Mouse (Mus musculus) hindbrain, embryonic 14.5 days (tissue): Measurements from ENCODE around the gene Lamp1. TPM values are rescaled to one million over a fixed set of nuclear protein-coding genes. Genes with fewer than 3 reads are reported as not detected.

Experiments used
- ATAC-seq: fragments of 200-750 bp; cut with Nextera tagmentation; 2 replicates; pipeline ENCODE4 v1.8.0; 2017; ENCODE audit warnings: moderate number of reproducible peaks, mild to moderate bottlenecking, moderate TSS enrichment, moderate library complexity; ENCODE audit not compliant: low FRiP score
- DNase-seq: peaks from one replicate; pipeline ENCODE4 v3.0.0-alpha.2; 2015; ENCODE audit warnings: low spot score
- H3K27ac ChIP-seq: fragments of 300-500 bp; sonication (generic); 2 replicates; pipeline ENCODE4 v1.5.1; 2014; ENCODE audit warnings: mild to moderate bottlenecking, moderate library complexity
- H3K27me3 ChIP-seq: fragments of 300-500 bp; sonication (generic); 2 replicates; pipeline ENCODE4 v1.6.1; 2014; ENCODE audit warnings: mild to moderate bottlenecking, low read length, mixed read lengths; ENCODE audit not compliant: control insufficient read depth, insufficient read depth
- H3K36me3 ChIP-seq: fragments of 300-500 bp; sonication (generic); replicated peaks from 2 replicates; pipeline ENCODE4 v1.6.1; 2014; ENCODE audit not compliant: control insufficient read depth, insufficient read depth
- H3K4me1 ChIP-seq: fragments of 300-500 bp; sonication (generic); replicated peaks from 2 replicates; pipeline ENCODE4 v1.6.1; 2014; ENCODE audit warnings: antibody characterized with exemption, low read length, mixed read lengths; ENCODE audit not compliant: control insufficient read depth, insufficient read depth
- H3K4me2 ChIP-seq: fragments of 300-500 bp; sonication (generic); replicated peaks from 2 replicates; pipeline ENCODE4 v1.6.1; 2014; ENCODE audit warnings: mild to moderate bottlenecking, moderate library complexity
- H3K4me3 ChIP-seq: fragments of 300-500 bp; sonication (generic); replicated peaks from 2 replicates; pipeline ENCODE4 v1.5.1; 2014; ENCODE audit warnings: mild to moderate bottlenecking, low read length
- H3K9ac ChIP-seq: fragments of 300-500 bp; sonication (generic); 2 replicates; pipeline ENCODE4 v1.6.1; 2014
- H3K9me3 ChIP-seq: fragments of 300-500 bp; sonication (generic); 2 replicates; pipeline ENCODE4 v1.6.1; 2016; ENCODE audit warnings: low read length; ENCODE audit not compliant: control insufficient read depth
- WGBS: fragments of 180-500 bp; shearing (Covaris S2); extraction: QIAGEN DNeasy Blood & Tissue Kit; methylation state at CpG from one replicate; pipeline ENCODE4 v1.1.7; 2014; 5-methylcytosine and 5-hydroxymethylcytosine counted together
- polyA plus RNA-seq: library from polyadenylated mRNA; unstranded; fragments of >200 nt; fragmentation: Nextera tagmentation; extraction: Ambion mirVana; gene quantifications from 2 replicates; pipeline ENCODE4 v1.2.1, GENCODE M21; 2014

Gene Lamp1
- polyA plus RNA-seq, 1 experiment from 2014 or later = 331 TPM

DNA sequence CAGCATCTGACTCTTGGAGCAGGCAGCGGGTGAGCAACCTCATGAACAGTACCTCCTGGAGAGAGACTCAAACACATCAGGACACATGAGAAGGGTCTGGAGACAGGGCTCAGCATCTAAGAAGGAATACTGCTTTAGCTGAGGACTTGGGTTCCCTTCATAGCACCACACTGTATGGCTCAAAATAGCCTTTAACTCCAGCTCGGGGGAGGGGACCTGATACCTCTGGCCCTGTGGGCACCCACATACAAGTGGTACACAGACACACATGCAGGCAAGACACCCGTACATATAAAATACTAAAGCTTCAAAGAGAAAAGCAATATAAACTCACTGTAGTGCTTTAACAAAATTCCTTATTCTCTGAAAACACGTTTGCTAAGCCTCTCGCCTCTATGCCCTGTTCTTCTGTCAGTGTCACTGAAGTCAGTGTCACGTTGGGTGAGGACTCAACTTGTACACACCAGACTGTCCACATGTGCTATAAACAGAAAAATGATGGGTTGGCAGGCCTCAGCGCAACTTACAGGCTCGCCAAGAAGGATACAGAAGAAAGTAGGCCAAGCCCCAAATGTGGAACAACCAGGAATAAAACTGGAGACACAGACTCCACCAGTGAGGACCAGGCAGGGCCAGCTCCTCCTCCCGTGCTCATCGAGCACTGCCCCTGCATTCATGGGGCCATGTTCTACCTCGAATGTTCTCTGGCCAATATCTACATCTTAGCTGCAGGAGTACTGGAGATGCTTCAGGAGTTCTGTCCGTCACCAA is 2.4 kb upstream of the Lamp1 start:
- H3K4me1 ChIP-seq = peaks cover 15% of the 10 kb centered on the region
- H3K9me3 ChIP-seq = no peaks in the 10 kb centered on the region
- no peak overlapping the region for H3K4me2 ChIP-seq
- no peaks in the 10 kb centered on the region for H3K27me3 ChIP-seq
- no peak overlapping the region for H3K27ac ChIP-seq
- no peaks in the 10 kb centered on the region for H3K36me3 ChIP-seq
- 77% methylated on average over 12 of the region's 12 CpGs for WGBS
- no peak overlapping the region for H3K4me3 ChIP-seq
- DNase-seq = no peak
- H3K9ac ChIP-seq = no peak overlapping the region
- ATAC-seq = no peak

DNA sequence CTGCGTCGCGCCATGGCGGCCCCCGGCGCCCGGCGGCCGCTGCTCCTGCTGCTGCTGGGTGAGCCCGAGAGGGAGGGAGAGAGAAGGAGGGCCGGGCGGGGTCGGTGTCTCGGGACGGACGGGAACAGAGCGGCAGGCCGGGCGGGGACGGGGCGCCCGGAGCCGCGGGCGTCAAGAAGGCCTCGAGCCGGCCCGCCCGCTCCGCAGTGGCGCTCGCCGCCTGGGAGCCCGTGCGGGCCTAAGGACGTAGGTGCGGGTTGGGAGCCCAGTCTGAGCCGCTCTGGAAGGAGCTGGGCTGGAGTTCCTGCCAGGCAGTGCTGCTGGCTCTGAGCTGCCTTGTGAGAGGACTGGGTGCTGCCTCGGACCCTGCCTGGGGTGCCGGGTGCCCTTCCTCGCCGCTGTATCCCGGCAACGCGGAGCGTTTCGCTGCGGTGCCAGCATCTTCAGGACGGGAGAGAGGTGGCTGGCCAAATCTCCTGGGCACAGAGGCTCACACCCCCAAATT is 468 bp downstream of the Lamp1 start:
- Histone ChIP-seq H3K9ac (peak overlapping the region; percentile 99), H3K36me3 (no peaks in the 10 kb centered on the region), H3K9me3 (no peaks in the 10 kb centered on the region), H3K27me3 (no peaks in the 10 kb centered on the region), H3K27ac (peak overlapping the region; percentile 27; the same call in 1 of the 2 replicates), H3K4me2 (peak overlapping the region; percentile 97), H3K4me1 (peaks cover 18% of the 10 kb centered on the region), H3K4me3 (peak overlapping the region; percentile 98)
- WGBS = under 1% methylated on average over 46 of the region's 49 CpGs
- DNase-seq (no peak), ATAC-seq (peak; percentile 70)

DNA sequence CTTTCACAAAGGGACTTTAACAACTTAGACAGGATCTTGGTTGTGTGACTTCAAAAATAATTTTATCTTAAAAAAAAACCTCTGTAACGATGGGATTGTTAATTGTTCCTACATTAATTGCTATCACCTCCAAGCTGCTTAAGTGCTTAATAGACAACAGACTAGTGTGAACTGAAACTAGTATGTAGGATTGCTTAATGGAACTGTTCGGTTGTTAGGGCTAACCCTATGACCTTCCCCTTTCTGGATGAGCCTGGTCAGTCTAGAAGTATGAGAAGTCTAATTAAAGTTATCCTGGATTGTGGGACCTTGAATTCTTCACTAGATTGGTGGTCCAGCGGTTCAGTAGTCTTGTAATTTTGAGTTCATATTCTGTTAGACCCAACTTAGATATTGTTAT is 1.7 kb downstream of the Lamp1 start:
- Histone ChIP-seq H3K9me3 (no peaks in the 10 kb centered on the region), H3K4me1 (peaks cover 18% of the 10 kb centered on the region), H3K27me3 (no peaks in the 10 kb centered on the region), H3K27ac (no peak overlapping the region), H3K4me3 (no peak overlapping the region), H3K9ac (no peak overlapping the region), H3K4me2 (peak overlapping the region; percentile 97; the same call in 1 of the 2 replicates), H3K36me3 (no peaks in the 10 kb centered on the region)
- 92% methylated on average over 3 of the region's 3 CpGs for WGBS
- ATAC-seq (no peak), DNase-seq (no peak)

DNA sequence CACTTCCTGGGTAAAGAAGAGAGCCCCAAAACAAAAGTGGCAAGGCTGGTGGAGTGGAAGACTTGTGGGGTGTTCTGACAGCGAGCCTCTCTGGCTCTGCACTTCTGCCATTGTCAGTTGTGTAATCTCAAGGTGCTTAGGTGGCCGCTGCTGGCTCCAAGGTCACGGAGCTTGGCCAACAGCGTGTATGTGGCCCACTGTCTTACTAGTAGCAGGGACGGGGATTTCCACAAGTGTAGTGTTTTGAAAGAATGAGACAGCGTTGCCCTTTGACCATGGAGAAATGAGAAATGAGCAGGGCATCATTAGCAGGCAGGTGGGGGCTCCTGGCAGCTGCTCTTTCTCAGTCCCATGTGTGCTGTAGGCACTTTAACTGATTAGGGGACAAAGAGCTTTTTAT is 3.1 kb downstream of the Lamp1 start:
- peaks cover 18% of the 10 kb centered on the region for H3K4me1 ChIP-seq
- 73% methylated on average over 6 of the region's 6 CpGs for WGBS
- no peak for ATAC-seq
- no peak overlapping the region for H3K4me2 ChIP-seq
- H3K27me3 ChIP-seq = no peaks in the 10 kb centered on the region
- no peak overlapping the region for H3K4me3 ChIP-seq
- no peaks in the 10 kb centered on the region for H3K9me3 ChIP-seq
- peaks cover 7% of the 10 kb centered on the region for H3K36me3 ChIP-seq
- DNase-seq = no peak
- no peak overlapping the region for H3K27ac ChIP-seq
- H3K9ac ChIP-seq = no peak overlapping the region

DNA sequence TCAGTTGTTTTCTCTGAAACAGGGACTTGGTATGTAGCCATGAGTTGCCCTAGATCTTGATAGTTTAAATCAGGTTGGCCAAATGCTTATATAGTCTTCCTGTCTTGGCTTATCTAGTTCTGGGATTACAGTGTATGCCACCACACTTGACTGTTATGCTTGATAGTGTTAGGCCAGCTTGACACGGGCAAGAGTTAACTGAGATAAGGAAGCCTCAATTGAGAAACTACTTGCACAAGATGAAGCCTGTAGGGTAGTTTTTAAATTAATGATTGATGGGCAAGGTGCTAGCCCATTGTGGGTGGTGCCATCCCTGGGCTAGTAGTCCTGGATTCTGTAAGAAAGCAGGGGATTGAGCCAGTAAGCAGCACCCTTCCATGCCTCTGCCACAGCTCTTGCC is 4.6 kb downstream of the Lamp1 start:
- WGBS = 91% methylated on average over 1 of the region's 1 CpGs
- ATAC-seq = no peak

DNA sequence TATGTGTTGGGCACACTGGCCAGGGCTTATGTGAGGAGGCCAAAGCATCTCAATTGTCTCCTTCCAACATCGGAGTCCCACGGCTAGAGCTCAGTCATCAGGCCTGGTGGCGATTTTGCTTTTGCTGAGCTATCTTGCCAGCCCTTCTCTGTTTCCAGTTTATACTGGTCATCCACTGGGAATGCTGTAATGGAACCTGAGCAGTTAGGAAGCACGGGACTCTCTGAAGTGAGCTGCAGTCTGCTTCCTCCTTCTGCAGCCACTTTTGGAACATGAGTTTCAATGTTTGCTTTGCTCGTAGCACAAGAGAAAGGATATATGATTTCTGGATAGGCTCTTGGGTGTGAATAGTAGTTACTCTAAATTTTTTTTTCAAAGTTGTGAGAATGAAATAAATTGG is 5.4 kb downstream of the Lamp1 start:
- H3K36me3 ChIP-seq = peaks cover 30% of the 10 kb centered on the region
- H3K4me2 ChIP-seq = no peak overlapping the region
- H3K4me1 ChIP-seq = peaks cover 13% of the 10 kb centered on the region
- DNase-seq (no peak), ATAC-seq (no peak)
- H3K9me3 ChIP-seq = no peaks in the 10 kb centered on the region
- H3K4me3 ChIP-seq = no peak overlapping the region
- H3K9ac ChIP-seq = no peak overlapping the region
- WGBS = 93% methylated on average over 5 of the region's 5 CpGs
- H3K27ac ChIP-seq = no peak overlapping the region
- H3K27me3 ChIP-seq = no peaks in the 10 kb centered on the region

More for the DNA sequence above, 4.6 kb downstream of the Lamp1 start:
- H3K9ac ChIP-seq = no peak overlapping the region
- no peak for DNase-seq
- peaks cover 22% of the 10 kb centered on the region for H3K36me3 ChIP-seq
- no peak overlapping the region for H3K4me2 ChIP-seq
- H3K4me1 ChIP-seq = peaks cover 15% of the 10 kb centered on the region
- no peak overlapping the region for H3K27ac ChIP-seq
- H3K9me3 ChIP-seq = no peaks in the 10 kb centered on the region
- H3K4me3 ChIP-seq = no peak overlapping the region
- no peaks in the 10 kb centered on the region for H3K27me3 ChIP-seq

DNA sequence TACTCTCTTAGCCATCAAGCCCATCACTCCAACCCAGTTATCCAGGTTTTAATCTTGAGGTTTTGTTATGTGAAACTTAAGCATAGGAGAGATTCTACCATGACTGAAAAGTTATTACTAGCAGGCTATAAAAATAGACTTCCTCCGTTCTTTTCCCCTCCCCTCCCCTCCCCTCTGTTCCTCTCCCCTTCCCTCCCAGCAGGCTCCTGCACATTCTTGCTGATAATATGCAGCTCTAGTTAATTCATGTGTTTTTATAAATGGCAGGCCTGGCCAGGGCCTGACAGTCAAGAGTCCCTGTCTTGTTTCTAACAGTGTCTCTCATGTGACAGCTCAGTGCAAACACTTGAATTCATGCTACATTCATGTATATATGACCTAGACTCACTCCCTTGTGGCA is 11.5 kb downstream of the Lamp1 start:
- Histone ChIP-seq H3K9ac (no peak overlapping the region), H3K4me3 (no peak overlapping the region), H3K9me3 (no peaks in the 10 kb centered on the region), H3K27ac (no peak overlapping the region), H3K36me3 (peaks cover 91% of the 10 kb centered on the region), H3K4me2 (no peak overlapping the region), H3K27me3 (no peaks in the 10 kb centered on the region), H3K4me1 (no peaks in the 10 kb centered on the region)
- ATAC-seq = no peak
- 83% methylated on average over 1 of the region's 1 CpGs for WGBS
- no peak for DNase-seq

DNA sequence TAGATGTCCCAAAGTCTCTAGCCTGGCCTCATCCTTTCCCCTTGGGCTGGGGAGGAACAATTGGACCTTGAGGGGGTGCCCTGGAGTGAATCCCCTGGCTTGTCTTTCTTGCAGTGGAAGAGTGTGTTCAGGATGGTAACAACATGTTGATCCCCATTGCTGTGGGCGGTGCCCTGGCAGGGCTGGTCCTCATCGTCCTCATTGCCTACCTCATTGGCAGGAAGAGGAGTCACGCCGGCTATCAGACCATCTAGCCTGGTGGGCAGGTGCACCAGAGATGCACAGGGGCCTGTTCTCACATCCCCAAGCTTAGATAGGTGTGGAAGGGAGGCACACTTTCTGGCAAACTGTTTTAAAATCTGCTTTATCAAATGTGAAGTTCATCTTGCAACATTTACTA is 15.3 kb downstream of the Lamp1 start:
- H3K27me3 ChIP-seq = no peaks in the 10 kb centered on the region
- no peak overlapping the region for H3K4me2 ChIP-seq
- WGBS = 96% methylated on average over 4 of the region's 4 CpGs
- H3K4me3 ChIP-seq = no peak overlapping the region
- DNase-seq (no peak), ATAC-seq (no peak)
- no peaks in the 10 kb centered on the region for H3K4me1 ChIP-seq
- H3K27ac ChIP-seq = no peak overlapping the region
- H3K9ac ChIP-seq = no peak overlapping the region
- peaks cover 92% of the 10 kb centered on the region for H3K36me3 ChIP-seq
- no peaks in the 10 kb centered on the region for H3K9me3 ChIP-seq

DNA sequence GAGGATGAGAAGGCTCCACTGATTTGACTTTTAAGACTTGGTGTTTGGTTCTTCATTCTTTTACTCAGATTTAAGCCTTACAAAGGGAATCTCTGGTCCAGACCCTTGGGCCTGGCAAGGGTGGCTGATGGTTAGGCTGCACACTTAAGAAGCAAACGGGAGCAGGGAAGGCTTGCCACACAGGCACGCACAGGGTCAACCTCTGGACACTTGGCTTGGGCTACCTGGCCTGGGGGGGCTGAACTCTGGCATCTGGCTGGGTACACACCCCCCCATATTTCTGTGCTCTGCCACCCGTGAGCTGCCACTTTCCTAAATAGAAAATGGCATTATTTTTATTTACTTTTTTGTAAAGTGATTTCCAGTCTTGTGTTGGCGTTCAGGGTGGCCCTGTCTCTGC is 15.8 kb downstream of the Lamp1 start:
- Histone ChIP-seq H3K4me2 (no peak overlapping the region), H3K36me3 (peaks cover 86% of the 10 kb centered on the region)

More for the DNA sequence above, 15.8 kb downstream of the Lamp1 start:
- no peaks in the 10 kb centered on the region for H3K9me3 ChIP-seq
- DNase-seq (no peak), ATAC-seq (no peak)
- H3K9ac ChIP-seq = no peak overlapping the region
- H3K4me1 ChIP-seq = no peaks in the 10 kb centered on the region
- WGBS = 93% methylated on average over 4 of the region's 4 CpGs
- no peak overlapping the region for H3K4me3 ChIP-seq
- no peak overlapping the region for H3K27ac ChIP-seq
- no peaks in the 10 kb centered on the region for H3K27me3 ChIP-seq
